Mouse (Mus musculus) ES-E14 (cell line): ENCODE results near the gene Rnf149. TPM values are rescaled to one million over a fixed set of nuclear protein-coding genes. Genes with fewer than 3 reads are reported as not detected.
A peak's percentile ranks its signal among the peaks of the same experiment; 100 is the strongest.

Source experiments
- DNase-seq: peaks from one replicate; pipeline ENCODE4 v3.0.0-alpha.2; 2013; ENCODE audit warnings: low read depth, low spot score
- H3K27ac ChIP-seq: 2 replicates; pipeline ENCODE4 v1.5.1; 2012; ENCODE audit warnings: low read depth, mild to moderate bottlenecking, low read length, moderate library complexity, mixed read lengths; ENCODE audit not compliant: poor library complexity, insufficient read depth, severe bottlenecking
- H3K36me3 ChIP-seq: 2 replicates; pipeline ENCODE4 v1.6.1; 2012; ENCODE audit warnings: mild to moderate bottlenecking, low read length, moderate library complexity, mixed read lengths; ENCODE audit not compliant: control insufficient read depth, poor library complexity, insufficient read depth, severe bottlenecking
- H3K4me1 ChIP-seq, 2 experiments: fragments of 150-350 bp in 1 of 2; sonication (generic) in 1 of 2; 2 replicates each; pipeline ENCODE4 v1.6.1; 2012; ENCODE audit warnings: low read length in 2 of 2, mild to moderate bottlenecking in 1 of 2, mixed read lengths in 1 of 2; ENCODE audit not compliant: control insufficient read depth in 2 of 2, insufficient read depth in 2 of 2, poor library complexity in 1 of 2
- H3K4me3 ChIP-seq, 2 experiments: fragments of 150-350 bp in 1 of 2; sonication (generic) in 1 of 2; 2 replicates each; pipeline ENCODE4 v1.5.1; 2012; ENCODE audit warnings: low read length in 2 of 2, low read depth in 1 of 2, mild to moderate bottlenecking in 1 of 2, mixed read lengths in 1 of 2; ENCODE audit not compliant: insufficient read depth in 1 of 2, poor library complexity in 1 of 2, severe bottlenecking in 1 of 2
- H3K9ac ChIP-seq: 2 replicates; pipeline ENCODE4 v1.6.1; 2012; ENCODE audit warnings: low read depth, mild to moderate bottlenecking, low read length, mixed read lengths; ENCODE audit not compliant: poor library complexity, insufficient read depth, severe bottlenecking
- H3K9me3 ChIP-seq: fragments of 150-350 bp; sonication (generic); 2 replicates; pipeline ENCODE4 v1.6.1; 2012; ENCODE audit warnings: low read depth, mild to moderate bottlenecking, low read length; ENCODE audit not compliant: control insufficient read depth, insufficient read depth
- CHD2 ChIP-seq: IDR thresholded peaks from 2 replicates; pipeline ENCODE4 v1.6.1; 2014; ENCODE audit warnings: mild to moderate bottlenecking, low read depth, low read length, inconsistent platforms
- HCFC1 ChIP-seq: IDR thresholded peaks from 2 replicates; pipeline ENCODE4 v1.6.1; 2012; ENCODE audit warnings: low read length, inconsistent platforms, borderline replicate concordance; ENCODE audit not compliant: insufficient read depth
- MAFK ChIP-seq: IDR thresholded peaks from 2 replicates; pipeline ENCODE4 v1.6.1; 2014; ENCODE audit warnings: mild to moderate bottlenecking, low read depth, low read length, inconsistent platforms; ENCODE audit not compliant: insufficient read depth
- ZC3H11A ChIP-seq: IDR thresholded peaks from 2 replicates; pipeline ENCODE4 v1.6.1; 2012; ENCODE audit warnings: low read depth, mild to moderate bottlenecking, inconsistent platforms, low read length, borderline replicate concordance
- ZNF384 ChIP-seq: IDR thresholded peaks from 2 replicates; pipeline ENCODE4 v1.6.1; 2012; ENCODE audit warnings: low read depth, low read length, inconsistent platforms
- in situ Hi-C, 2 experiments: fragments of 600-800 bp; cut with MboI; formaldehyde crosslinking; loops; one replicate each; pipeline ENCODE4 v1.15.1; 2025; ENCODE audit warnings: low sequenced_read_pairs in 2 of 2, inconsistent platforms in 1 of 2; ENCODE audit not compliant: unreplicated experiment in 2 of 2
- total RNA-seq: library from RNA; depleted of rRNA; stranded (reverse); fragments of 300-350 nt; gene quantifications from 2 replicates; pipeline ENCODE4 v1.2.3, GENCODE M21; 2012

Gene Rnf149
- total RNA-seq, 1 experiment, result 61.7 TPM

DNA sequence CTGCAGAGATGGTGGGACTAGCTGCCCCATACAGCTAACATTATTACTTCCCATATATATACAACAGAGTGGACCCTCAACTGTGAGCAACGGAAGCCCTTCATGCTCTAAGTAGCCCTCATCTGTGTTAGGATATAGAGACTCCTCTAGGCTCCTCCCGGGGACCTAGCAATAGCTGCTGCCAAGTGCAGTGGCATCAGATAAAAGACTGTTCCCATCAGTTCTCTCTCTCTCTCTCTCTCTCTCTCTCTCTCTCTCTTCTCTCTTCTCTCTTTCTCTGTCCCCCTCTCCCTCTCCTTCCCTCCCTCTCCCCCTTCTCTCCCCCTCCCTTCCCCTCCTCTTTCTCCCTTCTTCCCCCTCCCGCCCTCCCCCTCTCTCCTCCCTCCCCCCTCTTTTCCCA is 4.0 kb upstream of the Rnf149 start:
- Histone ChIP-seq H3K36me3 (no peaks in the 10 kb centered on the region), H3K4me1 (peaks cover 0 to 2% of the 10 kb centered on the region in 2 experiments; a peak in 1 of 4 replicates), H3K9me3 (no peaks in the 10 kb centered on the region), H3K9ac (no peak overlapping the region), H3K4me3 (no peak overlapping the region), H3K27ac (no peak overlapping the region)
- in situ Hi-C loops, result no loop called here
- TF ChIP-seq CHD2 (no peak), ZC3H11A (no peak), ZNF384 (no peak), HCFC1 (no peak), MAFK (no peak)
- no peak for DNase-seq

DNA sequence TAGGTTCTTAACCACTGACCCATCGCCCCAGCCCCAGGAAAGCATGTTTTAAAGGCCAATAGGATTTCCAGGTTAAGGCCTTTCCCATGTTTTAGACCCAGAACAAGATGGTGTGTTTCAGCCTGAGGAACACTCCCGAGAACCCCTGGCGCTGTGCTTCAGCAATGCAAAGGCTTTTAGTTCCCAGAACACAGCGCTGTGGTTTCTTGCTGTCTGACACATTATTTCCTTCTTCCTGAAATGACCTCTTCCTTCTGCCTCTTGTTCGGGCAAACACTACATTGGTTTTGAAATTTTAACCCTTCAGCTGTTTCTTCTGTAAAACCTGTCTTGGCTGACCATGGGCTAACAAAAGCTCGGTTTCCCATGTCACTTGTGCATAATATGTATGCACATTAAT is 1.9 kb upstream of the Rnf149 start:
- no peak overlapping the region for H3K4me3 ChIP-seq
- no peak overlapping the region for H3K27ac ChIP-seq
- H3K36me3 ChIP-seq, result no peaks in the 10 kb centered on the region
- in situ Hi-C loops, result no loop called here
- no peaks in the 10 kb centered on the region for H3K9me3 ChIP-seq
- no peak for DNase-seq
- TF ChIP-seq ZNF384 (no peak), MAFK (no peak), ZC3H11A (no peak), HCFC1 (no peak), CHD2 (no peak)
- no peak overlapping the region for H3K9ac ChIP-seq
- H3K4me1 ChIP-seq, result peaks cover 0 to 5% of the 10 kb centered on the region in 2 experiments; a peak in 2 of 4 replicates

DNA sequence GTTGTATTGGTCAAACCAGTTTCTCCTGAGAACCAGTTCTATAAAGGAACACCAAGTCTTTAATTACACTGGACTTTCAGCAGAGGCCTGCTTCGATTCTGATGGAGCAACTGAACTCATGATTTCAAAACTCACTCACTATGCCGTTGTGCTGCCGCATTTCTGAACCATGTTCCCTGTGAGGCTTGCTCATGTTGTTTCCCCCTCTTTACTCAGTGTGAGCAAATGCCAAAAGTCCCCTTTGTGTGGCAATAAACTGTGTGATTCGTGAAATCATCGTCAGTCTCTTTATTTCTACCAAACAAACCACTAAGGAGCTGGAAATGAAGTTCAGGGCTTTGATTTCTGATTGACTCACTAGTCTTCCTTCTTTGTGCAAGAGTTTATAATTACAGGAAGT is 1.2 kb upstream of the Rnf149 start:
- H3K9ac ChIP-seq, result no peak overlapping the region
- DNase-seq, result no peak
- H3K4me3 ChIP-seq, result no peak overlapping the region
- H3K9me3 ChIP-seq, result no peaks in the 10 kb centered on the region
- H3K4me1 ChIP-seq, result peaks cover 0 to 5% of the 10 kb centered on the region in 2 experiments; a peak in 2 of 4 replicates
- in situ Hi-C loops, result no loop called here
- TF ChIP-seq HCFC1, result no peak
- no peak overlapping the region for H3K27ac ChIP-seq
- no peaks in the 10 kb centered on the region for H3K36me3 ChIP-seq

DNA sequence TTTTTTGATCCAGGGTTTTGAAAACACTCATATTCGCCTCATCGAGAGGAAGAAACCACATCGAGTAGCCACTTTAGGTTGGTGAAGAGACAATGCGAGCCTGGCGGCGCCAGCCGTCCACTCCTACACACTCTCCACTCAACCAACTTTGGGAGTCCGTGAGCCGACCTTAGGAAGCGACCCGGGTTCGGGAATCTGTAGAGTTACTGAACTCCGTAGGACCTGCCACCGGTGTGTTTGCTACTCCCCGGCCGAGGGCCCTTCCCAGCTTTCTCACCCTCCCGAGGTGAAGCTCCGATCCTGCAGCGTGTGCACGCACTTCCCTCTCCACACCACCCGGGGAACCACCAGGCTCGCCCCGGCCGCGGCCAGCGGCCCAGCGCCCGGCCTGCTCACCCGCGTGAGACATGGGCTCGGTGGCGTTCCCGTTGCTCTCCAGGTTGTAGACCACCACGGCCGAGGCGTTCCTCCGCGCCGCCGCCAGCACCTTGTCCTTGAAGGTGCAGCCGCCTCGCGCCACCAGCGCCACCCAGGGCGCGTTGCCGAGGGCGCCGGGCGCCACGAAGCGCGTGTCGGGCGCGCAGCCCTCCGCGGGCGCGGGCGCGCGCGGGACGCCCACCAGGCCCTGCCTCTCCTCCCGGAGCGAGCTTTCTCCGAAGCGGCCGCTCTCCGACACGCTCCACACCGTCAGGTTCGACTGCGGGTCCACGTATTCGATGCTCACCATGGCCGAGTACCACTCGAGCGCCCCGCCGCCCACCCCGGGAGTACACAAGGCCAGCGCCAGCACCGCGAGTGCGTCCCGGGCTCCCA is 568 bp downstream of the Rnf149 start:
- peak overlapping the region; percentile 91 for H3K4me3 ChIP-seq
- peak; percentile 51; the same call in 1 of the 2 replicates for TF ChIP-seq HCFC1
- TF ChIP-seq ZC3H11A, result no peak
- H3K4me1 ChIP-seq, result peaks cover 0 to 5% of the 10 kb centered on the region in 2 experiments; a peak in 2 of 4 replicates
- H3K9ac ChIP-seq, result peak overlapping the region; percentile 94
- in situ Hi-C loops, result no loop called here
- peak overlapping the region; percentile 70; the same call in 1 of the 2 replicates for H3K27ac ChIP-seq
- no peaks in the 10 kb centered on the region for H3K36me3 ChIP-seq
- no peaks in the 10 kb centered on the region for H3K9me3 ChIP-seq
- peak; percentile 34 for DNase-seq

DNA sequence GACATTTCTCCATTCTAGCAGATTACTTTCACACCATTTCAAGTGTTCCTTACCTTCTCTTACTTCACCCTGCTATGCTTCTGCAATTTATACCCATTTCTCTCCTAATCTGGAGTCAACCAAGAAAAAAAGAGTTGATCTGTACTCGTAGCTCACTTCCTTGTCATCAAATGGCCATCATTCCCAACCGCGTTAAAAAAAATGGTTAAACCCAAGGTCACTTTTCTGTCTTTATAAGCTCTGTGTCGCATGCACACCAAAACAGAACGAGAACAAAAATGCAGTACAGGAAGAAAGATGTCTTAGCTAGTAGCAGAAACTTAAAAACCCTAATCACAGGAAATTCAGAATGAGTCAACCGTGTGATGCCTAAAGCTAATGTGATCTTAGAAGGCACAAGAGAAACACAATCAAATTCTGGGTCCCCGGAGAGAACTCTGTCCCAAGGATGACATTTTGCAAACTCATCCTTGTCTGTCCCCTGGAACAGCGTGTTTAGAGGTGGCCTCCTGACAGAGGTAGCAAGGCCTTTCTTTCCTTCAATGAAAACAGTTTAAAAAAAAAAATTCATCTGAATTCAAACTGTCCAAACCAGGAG is 1.3 kb downstream of the Rnf149 start:
- in situ Hi-C loops, result no loop called here
- H3K9me3 ChIP-seq, result no peaks in the 10 kb centered on the region
- no peak overlapping the region for H3K27ac ChIP-seq
- H3K4me1 ChIP-seq, result peaks cover 0 to 5% of the 10 kb centered on the region in 2 experiments; a peak in 2 of 4 replicates
- peak overlapping the region; percentile 91 for H3K4me3 ChIP-seq
- no peak for DNase-seq
- peak overlapping the region; percentile 94; the same call in 1 of the 2 replicates for H3K9ac ChIP-seq
- H3K36me3 ChIP-seq, result no peaks in the 10 kb centered on the region
- TF ChIP-seq HCFC1 (no peak), CHD2 (no peak), MAFK (no peak), ZC3H11A (no peak), ZNF384 (no peak)
